Mouse (Mus musculus): ENCODE results near the gene Bod1l.

DNA sequence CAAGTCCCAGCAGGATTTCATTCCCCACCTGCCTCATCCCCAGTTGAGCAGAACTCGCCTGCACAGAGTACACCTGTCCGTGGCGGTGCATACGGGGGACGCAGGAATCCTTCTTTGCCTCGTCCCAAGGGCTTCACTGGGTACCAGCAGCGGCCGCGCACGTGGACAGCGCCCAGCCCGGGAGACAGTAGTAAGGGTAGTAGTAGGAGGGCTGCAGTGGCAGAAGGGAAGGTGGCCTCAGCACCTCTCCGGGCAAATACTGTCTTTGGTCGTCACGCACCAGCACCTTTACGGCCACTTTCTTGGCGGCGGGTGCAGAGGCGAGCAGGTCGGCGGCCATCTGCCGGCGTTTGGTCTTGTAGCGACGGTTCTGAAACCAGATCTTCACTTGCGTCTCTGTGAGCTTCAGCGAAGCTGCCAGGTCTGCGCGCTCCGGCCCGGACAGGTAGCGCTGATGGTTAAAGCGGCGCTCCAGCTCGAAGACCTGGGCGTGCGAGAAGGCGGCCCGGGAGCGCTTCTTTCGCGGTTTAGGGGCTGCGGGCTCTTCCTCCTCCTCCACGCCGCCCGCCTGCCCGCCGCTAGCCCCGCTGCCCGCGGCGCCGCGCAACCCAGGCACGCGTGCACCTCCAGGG lies 82.5 kb downstream of the Bod1l start:
- TF ChIP-seq POLR2A (IDR thresholded peaks at IDR 0.05; ENCODE audit: control insufficient read depth, low read depth, low read length), result no peak
- TF ChIP-seq CTCF (IDR thresholded peaks at IDR 0.05; ENCODE audit: control insufficient read depth, insufficient read depth, insufficient replicate concordance, low read depth, low read length), result no peak
